Mouse (Mus musculus): ENCODE results near the gene Lysmd4.
A peak's percentile ranks its signal among the peaks of the same experiment; 100 is the strongest.
"Not testable (repeated sequence)": the region's sequence is repeated elsewhere in the genome, so short reads cannot be mapped to it uniquely, and the experiment has no call there.

The Lysmd4 gene

DNA sequence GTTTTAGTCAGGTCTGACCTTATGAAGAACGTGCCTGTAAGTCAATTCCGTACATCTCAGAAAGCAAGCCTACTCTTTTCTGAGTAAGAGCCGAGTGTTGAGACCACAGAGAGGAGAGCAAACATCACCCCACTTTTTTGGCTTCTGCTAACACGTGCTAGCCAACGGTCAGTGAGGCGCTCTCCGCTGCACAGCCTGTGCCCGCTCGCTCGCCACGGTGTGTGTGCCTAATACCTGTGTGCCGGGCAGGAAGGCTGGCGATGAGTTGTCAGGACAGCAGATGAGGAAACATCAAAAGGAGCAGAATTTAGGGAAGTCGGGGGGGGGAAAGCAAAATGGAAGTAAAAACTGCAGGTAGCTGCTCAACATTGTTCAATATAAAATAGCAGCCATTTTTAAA, 10.2 kb downstream of the Lysmd4 start:
- DNase-seq: no peak

DNA sequence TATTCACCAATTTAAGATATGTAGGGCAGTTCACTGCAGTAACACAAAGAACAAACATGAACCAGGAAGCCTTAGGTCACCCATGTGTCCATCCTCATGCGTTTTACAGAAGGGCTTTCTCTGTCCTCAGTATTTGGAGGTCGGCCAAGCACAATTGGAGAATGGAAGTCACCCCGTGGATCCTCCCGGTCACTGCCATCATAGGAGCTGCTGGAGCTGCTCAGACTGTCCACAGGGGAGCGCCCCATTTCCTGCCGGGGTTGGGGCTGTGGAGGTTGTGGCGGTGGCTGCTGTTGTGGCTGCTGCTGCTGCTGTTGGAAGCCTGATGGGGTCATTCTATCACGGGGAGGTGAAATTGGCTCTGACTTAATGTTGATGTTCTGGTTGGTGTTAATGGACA, 12.5 kb downstream of the Lysmd4 start:
- DNase-seq: peak; percentile 47

DNA sequence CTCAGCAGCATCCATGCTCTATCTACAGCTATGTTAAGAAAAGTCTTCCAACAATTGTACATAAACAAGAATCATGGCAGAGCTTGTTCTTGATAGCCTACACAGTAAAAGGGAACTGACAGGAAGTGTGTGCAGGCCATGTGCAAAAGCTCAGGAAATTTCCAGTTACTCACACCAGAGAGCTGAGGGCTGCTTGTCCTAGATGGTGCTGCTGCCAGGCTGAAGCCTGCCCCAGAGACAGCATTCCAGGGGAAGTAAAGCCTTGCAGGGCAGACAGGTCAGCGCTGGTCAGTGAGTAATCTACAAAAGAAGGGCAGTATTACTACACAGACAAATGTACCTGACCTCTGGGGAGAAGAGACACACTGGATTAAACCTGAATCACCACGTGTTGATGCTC, 14.0 kb downstream of the Lysmd4 start:
- DNase-seq: no peak

DNA sequence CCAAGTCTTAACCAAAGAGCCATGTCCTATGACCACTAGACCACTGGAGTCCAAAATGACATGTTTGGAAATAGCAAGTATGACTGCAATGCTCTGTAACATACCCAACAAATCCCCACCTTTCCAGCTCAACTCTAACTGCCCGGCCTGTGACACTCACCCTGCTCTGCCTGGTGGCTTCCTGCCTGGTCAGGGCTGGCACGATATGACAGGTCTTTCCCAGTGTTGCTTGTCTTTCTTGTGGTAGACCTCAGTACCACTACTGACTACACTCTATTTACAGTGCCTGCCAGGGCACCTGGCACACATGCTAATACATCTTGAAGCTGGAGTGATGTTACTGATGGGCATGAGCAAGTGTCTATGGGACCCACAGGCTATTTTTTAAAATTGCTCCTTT, 15.4 kb downstream of the Lysmd4 start:
- DNase-seq: no peak

- no peak for DNase-seq
Measured at GRCm38 (mm10) chr7:67241969-67242368, 19.6 kb downstream of the Lysmd4 start.

- DNase-seq: peak; percentile 47
Measured at GRCm38 (mm10) chr7:67243121-67243893, 21.0 kb downstream of the Lysmd4 start.

DNA sequence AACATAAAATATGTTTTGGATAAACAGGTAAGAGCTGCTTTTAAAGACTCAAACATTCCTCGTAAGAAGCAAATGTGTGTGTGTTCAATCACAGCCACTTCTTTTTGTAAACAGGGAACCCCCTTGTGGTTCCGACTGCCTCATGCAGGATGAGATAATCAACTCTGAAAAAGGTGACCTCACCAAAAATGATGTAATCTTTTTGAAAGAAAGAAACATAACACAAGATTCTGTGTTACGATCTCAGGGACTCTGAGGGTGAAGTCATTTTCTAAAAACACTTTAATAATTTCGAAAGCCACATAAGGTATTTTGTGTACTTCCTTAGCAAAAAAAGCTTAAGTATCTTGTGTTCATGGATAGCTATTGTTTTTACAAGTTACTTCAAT, 21.5 kb downstream of the Lysmd4 start:
- DNase-seq: peak; percentile 37

DNA sequence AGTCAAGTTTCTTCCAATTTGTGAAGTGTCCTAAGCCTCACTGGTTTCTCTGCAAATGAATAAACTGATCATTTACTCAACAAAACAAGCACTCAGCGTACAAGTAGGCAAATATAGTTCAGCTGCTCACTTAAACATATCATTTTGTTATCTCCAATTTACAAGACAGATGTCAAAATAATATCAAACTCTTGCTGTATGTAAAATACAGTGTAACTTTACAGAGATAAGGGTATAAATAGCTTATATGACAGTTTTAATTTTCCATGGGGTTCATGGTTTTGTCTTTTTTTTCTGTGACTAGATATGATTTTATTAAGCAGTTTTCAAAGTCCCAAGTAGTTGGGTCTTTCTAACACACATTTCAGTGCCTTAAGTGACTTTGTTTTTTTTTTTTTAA, 22.9 kb downstream of the Lysmd4 start:
- DNase-seq: no peak

DNA sequence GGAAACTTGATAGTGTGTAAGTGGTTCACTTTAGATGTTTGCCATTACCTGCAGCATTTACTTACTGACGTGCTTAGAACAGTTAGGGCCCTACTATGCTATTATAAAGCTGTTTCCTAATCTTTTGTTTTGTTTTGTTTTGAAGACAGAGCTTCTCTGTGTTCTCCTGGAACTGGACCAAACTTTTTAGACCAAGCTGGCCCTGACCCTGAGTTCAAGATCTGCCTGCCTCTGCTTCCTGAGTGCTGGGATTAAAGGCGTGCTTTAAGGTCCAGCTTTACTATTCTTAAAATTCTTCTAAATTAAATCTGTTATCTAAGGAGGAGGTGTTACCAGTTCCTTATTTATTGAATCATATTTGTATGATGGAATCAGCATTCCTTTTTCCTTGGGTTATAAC, 23.7 kb downstream of the Lysmd4 start:
- no peak for DNase-seq

DNA sequence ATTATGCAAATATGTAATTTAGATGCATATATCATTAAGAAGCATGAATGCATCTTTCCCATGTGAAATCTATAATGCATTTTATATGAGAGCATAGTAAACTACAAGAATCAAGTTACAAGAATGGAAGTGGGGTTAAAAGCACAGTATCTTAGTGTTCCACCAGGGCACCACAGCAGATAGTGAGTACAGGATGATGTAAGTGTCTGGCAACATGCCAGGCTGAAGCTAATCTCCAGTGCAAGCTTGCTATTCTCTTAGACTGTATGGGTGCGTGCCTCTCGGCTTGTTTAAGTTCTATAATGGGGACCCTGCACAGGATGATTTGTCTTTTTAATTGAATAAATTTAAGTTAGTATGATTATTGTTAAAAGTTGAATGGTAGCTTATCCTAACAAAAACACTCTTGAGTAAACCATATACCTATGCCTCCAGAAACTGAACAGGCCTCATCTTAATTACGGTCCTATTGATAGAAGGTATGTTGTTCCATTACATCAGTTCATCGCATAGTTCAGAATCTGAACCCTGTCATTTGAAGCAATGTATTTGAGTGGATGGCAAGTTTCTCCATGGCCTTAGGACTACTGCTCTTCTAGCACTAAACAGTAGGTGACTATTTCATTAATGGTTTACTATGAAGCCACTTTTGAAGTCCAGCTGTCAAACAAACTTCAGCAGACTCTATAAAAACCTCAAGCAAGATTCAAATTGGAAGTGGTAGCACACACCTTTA, 37.7 kb downstream of the Lysmd4 start:
- DNase-seq: peak; percentile 89

GRCm38 (mm10) chr7:67270447-67270846, 48.1 kb downstream of the Lysmd4 start:
- not testable (repeated sequence) for DNase-seq

- DNase-seq: no peak
Measured at GRCm38 (mm10) chr7:67283581-67283980, 61.2 kb downstream of the Lysmd4 start.

DNA sequence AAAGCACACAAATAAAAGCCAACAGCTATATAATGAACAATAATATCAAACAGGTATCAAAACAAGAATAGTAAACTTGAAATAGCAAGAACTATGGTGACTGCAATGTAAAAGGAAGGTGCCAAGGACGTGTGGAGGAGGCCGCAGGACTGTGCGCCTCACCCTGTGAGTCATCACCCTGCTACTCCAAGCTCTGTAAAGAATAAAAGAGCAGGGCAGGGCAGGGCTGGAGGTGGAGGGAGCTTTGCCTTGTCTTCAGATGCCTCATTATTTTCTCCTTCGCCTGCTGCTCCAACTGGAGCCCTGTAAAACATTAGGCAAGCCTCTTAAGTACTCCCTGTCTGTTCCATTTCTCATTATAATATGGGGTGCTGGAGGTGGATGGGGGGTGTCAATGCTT, 65.1 kb downstream of the Lysmd4 start:
- no peak for DNase-seq

GRCm38 (mm10) chr7:67291356-67291755, 69.0 kb downstream of the Lysmd4 start:
- no peak for DNase-seq

DNA sequence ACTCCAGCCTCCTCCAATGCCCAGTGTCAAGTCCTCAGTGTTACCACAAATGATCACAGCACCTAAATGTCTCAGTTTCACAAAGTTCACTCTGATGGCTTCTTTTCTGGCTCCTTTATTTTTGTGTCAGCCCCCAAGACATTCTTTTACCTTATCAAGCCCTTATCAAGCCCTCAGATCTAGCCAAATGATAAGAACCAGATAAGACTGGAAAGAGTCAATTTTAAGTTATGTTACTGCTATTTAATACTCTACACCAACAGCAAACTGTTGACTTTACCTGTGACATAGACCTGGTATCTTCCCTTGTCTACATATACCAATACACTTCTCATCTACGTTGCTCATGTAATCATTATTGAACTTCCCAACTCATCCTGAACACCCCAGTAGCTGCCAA, 74.1 kb downstream of the Lysmd4 start:
- DNase-seq: no peak

GRCm38 (mm10) chr7:67304937-67305336, 82.6 kb downstream of the Lysmd4 start:
- no peak for DNase-seq

GRCm38 (mm10) chr7:67307078-67307477, 84.7 kb downstream of the Lysmd4 start:
- no peak for DNase-seq

DNA sequence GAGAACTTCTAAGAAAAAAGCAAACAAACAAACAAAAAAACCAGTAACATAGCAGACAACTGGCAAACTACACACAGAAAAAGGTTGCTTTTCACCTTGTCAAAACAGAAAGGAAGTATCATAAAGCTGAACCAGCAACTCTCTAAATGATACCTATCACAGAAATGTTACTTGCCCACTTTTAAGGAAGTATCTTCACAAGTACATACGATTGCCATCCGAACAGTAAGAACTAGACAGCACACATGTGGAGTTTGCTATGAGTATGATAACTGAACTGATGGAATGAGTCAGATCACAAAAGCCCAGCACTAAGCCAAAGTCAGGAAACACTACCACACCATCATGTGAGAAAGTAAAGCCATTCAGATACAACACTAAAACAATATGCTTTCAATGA, 85.8 kb downstream of the Lysmd4 start:
- no peak for DNase-seq

DNA sequence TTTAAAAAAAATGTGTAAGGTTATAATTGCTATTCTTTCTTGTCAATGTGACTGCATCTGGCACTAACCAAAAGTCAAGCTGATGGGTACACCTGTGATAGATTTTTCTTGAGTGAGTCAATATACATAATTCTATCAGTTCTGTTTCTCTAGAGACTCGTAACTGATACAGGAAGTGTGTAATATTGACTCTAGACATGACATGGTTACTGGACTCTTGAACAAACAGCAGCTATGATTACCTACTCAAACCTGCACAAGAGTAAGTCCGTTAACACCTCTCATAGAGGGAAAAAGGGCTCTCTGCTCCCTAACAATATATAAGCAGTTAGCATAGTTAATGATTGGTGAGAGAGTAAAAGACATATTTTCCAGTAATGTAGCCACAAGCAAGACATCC, 87.8 kb downstream of the Lysmd4 start:
- DNase-seq: no peak

DNA sequence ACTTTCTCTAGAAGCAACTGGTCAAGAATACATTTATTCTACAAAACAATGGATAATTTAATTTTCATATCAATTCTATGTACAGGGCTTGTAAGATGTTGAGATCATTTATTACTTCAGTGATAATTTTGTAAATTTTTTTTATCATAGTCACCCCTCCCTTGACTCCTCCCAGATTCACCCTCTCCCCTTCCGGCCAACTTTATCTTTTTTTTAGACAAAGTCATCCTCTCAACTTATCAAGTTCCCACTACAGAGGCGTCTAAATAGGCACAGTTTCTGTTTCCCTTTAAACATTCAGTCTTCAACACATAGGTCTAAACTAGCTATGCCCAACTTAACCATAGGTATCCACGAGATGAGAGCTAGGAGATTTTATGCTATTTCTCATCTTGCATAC, 90.9 kb downstream of the Lysmd4 start:
- DNase-seq: no peak

- DNase-seq: no peak
Measured at GRCm38 (mm10) chr7:67318697-67319096, 96.4 kb downstream of the Lysmd4 start.

DNA sequence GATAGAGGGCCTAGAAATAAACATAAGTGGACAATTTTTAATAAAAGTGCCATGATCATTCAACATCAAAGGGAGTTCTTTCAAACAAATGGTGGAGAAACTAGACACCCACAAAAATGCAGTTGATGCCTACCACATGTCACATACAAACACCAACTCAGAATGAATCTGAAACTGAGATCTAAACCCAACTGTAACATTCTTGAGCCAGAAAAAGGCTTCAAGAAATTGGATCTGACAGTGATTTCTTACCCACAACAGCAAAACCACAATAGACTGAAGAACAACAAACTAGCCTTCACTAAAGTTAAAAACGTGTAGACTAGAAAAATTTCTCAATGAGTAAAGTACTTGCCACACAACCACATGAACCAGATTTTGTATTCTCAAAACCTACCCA, 98.0 kb downstream of the Lysmd4 start:
- no peak for DNase-seq

DNA sequence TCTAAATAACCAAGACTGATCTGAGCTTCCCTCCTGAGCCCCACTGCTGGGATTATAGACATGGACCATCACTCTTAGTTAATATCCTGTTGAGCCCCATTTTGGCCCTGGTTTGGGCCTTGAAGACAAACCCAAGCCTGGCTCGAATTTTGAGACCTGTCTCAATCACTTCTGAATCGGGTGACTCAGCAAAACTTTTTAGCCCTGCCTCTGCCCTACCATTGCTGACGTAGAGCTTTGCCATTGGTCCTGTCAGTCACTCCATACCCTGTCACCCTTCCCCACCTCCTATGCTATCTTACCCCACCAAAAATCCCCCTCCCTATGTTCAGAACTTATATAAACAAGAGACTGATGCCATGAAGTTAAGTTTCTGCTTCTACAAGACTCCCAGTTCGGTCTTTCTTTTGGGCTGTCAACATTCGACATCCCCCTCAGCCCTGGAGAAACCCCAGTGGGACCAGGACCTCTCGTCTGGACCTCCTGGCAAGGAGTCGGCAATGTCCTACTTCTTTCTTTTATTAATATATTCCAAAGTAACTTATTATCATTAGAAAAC, 119.8 kb downstream of the Lysmd4 start:
- DNase-seq: no peak

DNA sequence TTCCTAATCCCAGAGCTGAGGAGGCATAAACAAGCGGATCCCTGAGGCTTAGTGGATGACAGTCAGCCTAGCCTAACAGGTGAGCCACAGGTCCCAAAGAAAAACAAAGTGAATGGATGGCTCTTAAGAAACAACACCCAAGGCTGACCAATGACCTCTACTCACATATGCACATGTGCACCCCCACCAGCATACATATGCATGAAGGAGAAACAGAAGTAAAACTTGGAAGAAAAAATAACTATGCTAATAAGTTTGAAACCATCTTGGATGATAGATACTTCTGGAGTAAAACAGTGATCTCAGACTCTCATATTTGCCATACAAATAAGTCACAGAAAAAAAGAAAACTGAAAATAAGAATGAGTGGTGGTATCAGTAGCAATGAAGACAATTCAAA, 122.1 kb downstream of the Lysmd4 start:
- no peak for DNase-seq
